Comparison of ENCODE assay signal across 8 mouse cellular contexts in the genomic region with DNA sequence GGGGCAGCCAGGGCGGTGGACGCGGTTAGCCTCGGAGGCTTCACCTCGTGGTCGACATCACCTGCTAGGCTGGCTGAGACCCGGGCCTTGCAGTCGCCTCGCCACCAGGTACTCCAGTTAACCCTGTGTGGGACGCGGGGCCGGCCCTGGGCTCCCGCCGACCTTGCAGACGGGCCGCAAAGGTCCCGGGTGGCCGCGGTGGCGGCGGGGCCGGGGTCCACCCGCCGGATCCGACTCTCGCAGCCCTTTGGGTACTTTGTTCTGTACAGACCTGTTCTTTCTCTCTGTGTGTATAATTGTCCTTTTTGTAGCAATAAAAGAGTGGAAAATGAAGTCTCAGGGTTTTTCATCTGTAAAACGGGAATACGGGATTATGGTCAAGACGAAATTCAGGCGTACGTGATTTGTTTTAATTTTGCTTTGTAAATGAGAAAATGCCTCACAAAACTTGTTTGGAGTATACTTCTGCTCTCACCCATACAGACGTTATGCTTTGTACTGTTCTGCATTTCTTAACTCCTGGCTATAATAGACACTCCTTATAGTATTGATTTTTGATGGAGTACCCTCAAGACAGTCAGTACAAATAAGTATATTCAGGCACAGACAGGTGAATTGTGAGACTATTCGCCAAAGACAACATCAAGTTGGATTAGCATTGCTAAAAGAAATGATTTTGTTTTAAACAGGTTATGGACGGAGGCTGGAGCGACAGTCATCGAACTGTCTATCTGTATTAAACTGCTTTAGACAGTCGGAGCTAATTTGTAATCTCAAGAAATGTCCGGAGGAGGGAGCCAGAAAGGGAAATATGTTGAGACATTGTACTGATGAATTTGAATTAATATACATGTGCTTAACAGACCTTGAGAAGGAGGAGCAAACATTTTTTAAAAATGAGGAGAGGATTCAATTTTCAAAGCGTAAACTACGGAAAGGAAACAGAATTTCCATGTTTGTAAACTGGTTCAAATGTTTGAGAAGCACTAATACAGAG. TPM values are rescaled to one million over a fixed set of nuclear protein-coding genes. Genes with fewer than 3 reads are reported as not detected.
DNase-seq lines count a peak whose midpoint lies in the region; ATAC-seq lines count a peak whose summit lies in the region.

No protein-coding gene starts in this region.

- H3K36me3 ChIP-seq in heart, embryonic 15.5 days, result peaks cover 11% of the 10 kb centered on the region; the same call in 1 of the 2 replicates
- H3K36me3 ChIP-seq in limb, embryonic 15.5 days, result no peaks in the 10 kb centered on the region; the same call in 1 of the 2 replicates
- H3K36me3 ChIP-seq in neural tube, embryonic 15.5 days, result no peaks in the 10 kb centered on the region

- ATAC-seq in heart, embryonic 15.5 days (replicated peaks; ENCODE audit: insufficient number of reproducible peaks, insufficient read depth, low FRiP score, low read depth), result no peak
- ATAC-seq in limb, embryonic 15.5 days (ENCODE audit: insufficient number of reproducible peaks, low FRiP score, low TSS enrichment, low read depth), result no peak; the same call in 1 of the 2 replicates
- ATAC-seq in neural tube, embryonic 15.5 days (ENCODE audit: low FRiP score), result peak; percentile 8; the same call in 1 of the 2 replicates

- H3K4me2 ChIP-seq in heart, embryonic 15.5 days, result peak overlapping the region; percentile 86
- peak overlapping the region; percentile 69 for H3K4me2 ChIP-seq in limb, embryonic 15.5 days
- H3K4me2 ChIP-seq in neural tube, embryonic 15.5 days, result peak overlapping the region; percentile 86

- H3K4me3 ChIP-seq in heart, embryonic 15.5 days, result peak overlapping the region; percentile 88
- H3K4me3 ChIP-seq in limb, embryonic 15.5 days, result peak overlapping the region; percentile 94
- peak overlapping the region; percentile 94 for H3K4me3 ChIP-seq in neural tube, embryonic 15.5 days (replicated peaks)

- H3K4me1 ChIP-seq in heart, embryonic 15.5 days (replicated peaks), result peaks cover 16% of the 10 kb centered on the region
- H3K4me1 ChIP-seq in limb, embryonic 15.5 days, result 0 out of 2 replicates have a peak, but pooled peaks cover 4% of the 10 kb centered on the region
- peaks cover 10% of the 10 kb centered on the region for H3K4me1 ChIP-seq in neural tube, embryonic 15.5 days

- no peaks in the 10 kb centered on the region for H3K27me3 ChIP-seq in heart, embryonic 15.5 days
- H3K27me3 ChIP-seq in limb, embryonic 15.5 days, result no peaks in the 10 kb centered on the region
- H3K27me3 ChIP-seq in neural tube, embryonic 15.5 days (replicated peaks), result no peaks in the 10 kb centered on the region

- WGBS in heart, embryonic 15.5 days, result 1% methylated on average over 40 of the region's 40 CpGs
- WGBS in limb, embryonic 15.5 days, result under 1% methylated on average over 40 of the region's 40 CpGs
- under 1% methylated on average over 40 of the region's 40 CpGs for WGBS in neural tube, embryonic 15.5 days

- peak overlapping the region; percentile 82 for H3K9ac ChIP-seq in heart, embryonic 15.5 days
- peak overlapping the region; percentile 81 for H3K9ac ChIP-seq in limb, embryonic 15.5 days
- peak overlapping the region; percentile 74 for H3K9ac ChIP-seq in neural tube, embryonic 15.5 days (replicated peaks)

- no peaks in the 10 kb centered on the region for H3K9me3 ChIP-seq in heart, embryonic 15.5 days (replicated peaks)
- no peaks in the 10 kb centered on the region for H3K9me3 ChIP-seq in limb, embryonic 15.5 days
- no peaks in the 10 kb centered on the region for H3K9me3 ChIP-seq in neural tube, embryonic 15.5 days (replicated peaks)

- peak; percentile 4 to 46 for DNase-seq in spleen, postnatal 36 days (ENCODE audit: low spot score in 2 of 2)
- no peak for DNase-seq in spleen, adult 18-20 months
- peak; percentile 31 for DNase-seq in c-Kit-negative CD71-positive TER-119-positive erythroid progenitor cells, embryonic 14.5 days (ENCODE audit: low read depth, low spot score)
- DNase-seq in right cerebral cortex, adult 18-20 months, result no peak
- DNase-seq in gastrocnemius, adult 18-20 months (ENCODE audit: low spot score), result no peak

- H3K27ac ChIP-seq in heart, embryonic 15.5 days, result peak overlapping the region; percentile 77
- H3K27ac ChIP-seq in limb, embryonic 15.5 days, result peak overlapping the region; percentile 76
- H3K27ac ChIP-seq in neural tube, embryonic 15.5 days (replicated peaks), result peak overlapping the region; percentile 81

RNA-seq across cellular contexts. Expression of gene Slc25a40, which starts 0.6 kb away (rescaled TPM):
- 11.2 and 11.7 TPM in 2 replicates for polyA plus RNA-seq in heart, embryonic 15.5 days (2015; fragmentation: Nextera tagmentation; extraction: Ambion mirVana)
- polyA plus RNA-seq in limb, embryonic 15.5 days (2015; fragmentation: Nextera tagmentation; extraction: Ambion mirVana), result 12.0 and 14.2 TPM in 2 replicates
- 7.7 and 9.0 TPM in 2 replicates for polyA plus RNA-seq in neural tube, embryonic 15.5 days (2015; fragmentation: Nextera tagmentation; extraction: Ambion mirVana)
- 1 to 10 TPM; 2.8 to 4.3 TPM for total RNA-seq in gastrocnemius, adult 18-20 months (2021)

RNA-seq across cellular contexts. Expression of gene Dbf4, which starts 0.7 kb away (rescaled TPM):
- polyA plus RNA-seq in heart, embryonic 15.5 days (2015; fragmentation: Nextera tagmentation; extraction: Ambion mirVana), result 21.6 and 21.8 TPM in 2 replicates
- 27.2 and 30.2 TPM in 2 replicates for polyA plus RNA-seq in limb, embryonic 15.5 days (2015; fragmentation: Nextera tagmentation; extraction: Ambion mirVana)
- polyA plus RNA-seq in neural tube, embryonic 15.5 days (2015; fragmentation: Nextera tagmentation; extraction: Ambion mirVana), result 7.4 and 13.4 TPM in 2 replicates
- total RNA-seq in gastrocnemius, adult 18-20 months (2021), result under 1 TPM; 0.21 to 0.55 TPM

RNA-seq across cellular contexts. Expression of gene Adam22, which starts 55.3 kb away (rescaled TPM):
- polyA plus RNA-seq in heart, embryonic 15.5 days (2015; fragmentation: Nextera tagmentation; extraction: Ambion mirVana), result 6.9 and 7.9 TPM in 2 replicates
- 11.6 and 13.1 TPM in 2 replicates for polyA plus RNA-seq in limb, embryonic 15.5 days (2015; fragmentation: Nextera tagmentation; extraction: Ambion mirVana)
- polyA plus RNA-seq in neural tube, embryonic 15.5 days (2015; fragmentation: Nextera tagmentation; extraction: Ambion mirVana), result 39.1 and 42.3 TPM in 2 replicates
- 1 to 10 TPM; 2.4 to 3.3 TPM for total RNA-seq in gastrocnemius, adult 18-20 months (2021)

Comparison
In these comparisons a context has a peak if more than half of its experiments do, and no peak if none do; other contexts are left out.
1. DNase-seq: peak in spleen, postnatal 36 days (2 of 2) and c-Kit-negative CD71-positive TER-119-positive erythroid progenitor cells, embryonic 14.5 days (single experiment); none in spleen, adult 18-20 months (0 of 2), right cerebral cortex, adult 18-20 months (single experiment) and gastrocnemius, adult 18-20 months (single experiment).
2. Peak in every context shown above with its lines, with median percentiles within 50 percentile points of each other: H3K27ac ChIP-seq, H3K4me2 ChIP-seq, H3K4me3 ChIP-seq and H3K9ac ChIP-seq.